ENCODE assay signal across 8 mouse cellular contexts in the genomic region with DNA sequence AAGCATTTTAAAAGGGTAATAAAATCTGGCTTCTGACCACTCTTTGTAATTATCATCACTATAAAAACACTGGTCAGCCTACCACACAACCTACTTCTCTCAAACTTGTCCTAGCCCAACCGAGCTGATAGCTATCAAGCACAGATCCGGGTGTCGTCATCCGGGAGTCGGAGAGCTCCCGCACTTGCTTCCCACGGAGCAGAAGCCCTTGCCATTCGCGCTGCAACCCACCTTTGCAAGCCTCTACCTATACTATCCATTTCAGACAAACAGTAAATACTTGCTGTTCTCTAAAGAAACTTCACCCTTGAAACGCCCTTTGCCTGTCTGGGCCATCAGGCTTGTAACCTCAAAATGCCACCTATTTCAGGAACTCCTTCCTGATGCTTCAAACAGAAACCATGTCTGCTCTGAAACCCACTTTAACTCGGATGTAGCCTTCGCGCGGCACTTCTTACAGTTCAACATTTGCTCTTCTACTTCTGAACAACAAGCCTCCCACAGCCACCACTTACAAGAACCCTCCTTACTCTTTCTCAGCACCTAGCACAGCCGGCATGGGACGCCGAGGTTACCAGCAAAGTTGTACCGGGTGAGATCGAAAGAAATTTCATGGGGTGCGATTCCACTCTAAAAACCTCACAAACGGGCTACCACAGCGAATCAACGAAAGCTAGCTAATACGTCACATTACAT. TPM values are rescaled to one million over a fixed set of nuclear protein-coding genes. Genes with fewer than 3 reads are reported as not detected.
DNase-seq lines count a peak whose midpoint lies in the region; ATAC-seq and TF ChIP-seq lines count a peak whose summit lies in the region.

No protein-coding gene starts in this region.

- TF ChIP-seq POLR2A in embryonic fibroblast, embryonic 13.5 days (IDR thresholded peaks at IDR 0.05; ENCODE audit: low read depth, low read length): no peak
- no peak for TF ChIP-seq POLR2A in liver, adult 2 months (IDR thresholded peaks at IDR 0.05; ENCODE audit: extremely low read depth, insufficient read depth, low read length)

- DNase-seq in gastrocnemius, adult 2 months: peak; percentile 25
- no peak for DNase-seq in gastrocnemius, postnatal 14 days
- DNase-seq in R1 (ENCODE audit: low read depth, low spot score): peak; percentile 20
- peak; percentile 29 for DNase-seq in liver, adult 2 months (ENCODE audit: extremely low read depth, low read depth, low spot score)
- peak; percentile 16 for DNase-seq in neural tube, embryonic 10.5 days (ENCODE audit: extremely low spot score, low spot score)
- peak; percentile 3 to 16 for DNase-seq in thymus, postnatal 36 days

- no peaks in the 10 kb centered on the region for H3K36me3 ChIP-seq in hindbrain, embryonic 15.5 days
- no peaks in the 10 kb centered on the region for H3K36me3 ChIP-seq in liver, adult 2 months (ENCODE audit: control insufficient read depth, insufficient read depth, low read length)

- H3K79me2 ChIP-seq in liver, adult 2 months (ENCODE audit: control insufficient read depth, insufficient read depth, low read length): peaks cover 12% of the 10 kb centered on the region; the same call in 1 of the 2 replicates

- no peak for TF ChIP-seq CTCF in gastrocnemius, adult 2 months (IDR thresholded peaks at IDR 0.05)
- TF ChIP-seq CTCF in embryonic fibroblast, embryonic 13.5 days (IDR thresholded peaks at IDR 0.05; ENCODE audit: borderline replicate concordance, insufficient read depth, low read length): no peak
- TF ChIP-seq CTCF in liver, adult 2 months (IDR thresholded peaks at IDR 0.05; ENCODE audit: low read depth, low read length): no peak

- peaks cover 29% of the 10 kb centered on the region; the same call in 1 of the 2 replicates for H3K27me3 ChIP-seq in hindbrain, embryonic 15.5 days
- H3K27me3 ChIP-seq in liver, adult 2 months (ENCODE audit: control insufficient read depth, insufficient read depth, low read length): no peaks in the 10 kb centered on the region

- no peak for ATAC-seq in hindbrain, embryonic 15.5 days (ENCODE audit: low FRiP score, low read depth)

- peak overlapping the region; percentile 63 for H3K4me2 ChIP-seq in hindbrain, embryonic 15.5 days

- H3K4me3 ChIP-seq in gastrocnemius, adult 2 months: peak overlapping the region; percentile 86
- peak overlapping the region; percentile 97 for H3K4me3 ChIP-seq in embryonic fibroblast, embryonic 13.5 days (ENCODE audit: insufficient read depth, low read length)
- H3K4me3 ChIP-seq in hindbrain, embryonic 15.5 days: peak overlapping the region; percentile 55
- peak overlapping the region; percentile 95 for H3K4me3 ChIP-seq in liver, adult 2 months (ENCODE audit: insufficient read depth, low read depth, low read length)

- no peaks in the 10 kb centered on the region for H3K9me3 ChIP-seq in hindbrain, embryonic 15.5 days

- intact Hi-C loops in gastrocnemius, adult 2 months (cut with DNase I): loop anchor here (5.0 kb wide), 1 partner anchor 74 kb away; no protein-coding TSS in a partner anchor
- intact Hi-C loops in gastrocnemius, postnatal 14 days (cut with DNase I; ENCODE audit: low total_unique reads): no loop called here

- no peaks in the 10 kb centered on the region for H3K4me1 ChIP-seq in embryonic fibroblast, embryonic 13.5 days (ENCODE audit: control insufficient read depth, insufficient read depth, low read length)
- H3K4me1 ChIP-seq in hindbrain, embryonic 15.5 days (replicated peaks): peaks cover 6% of the 10 kb centered on the region
- peaks cover 12% of the 10 kb centered on the region for H3K4me1 ChIP-seq in liver, adult 2 months (ENCODE audit: control insufficient read depth, insufficient read depth, low read length)

- peak overlapping the region; percentile 63 for H3K9ac ChIP-seq in hindbrain, embryonic 15.5 days
- peak overlapping the region; percentile 77 for H3K9ac ChIP-seq in liver, adult 2 months (ENCODE audit: low read depth, low read length)

- 27% methylated on average over 24 of the region's 24 CpGs for WGBS in hindbrain, embryonic 15.5 days
- WGBS in liver, adult 2 months: under 1% methylated on average over 24 of the region's 24 CpGs

- H3K27ac ChIP-seq in gastrocnemius, adult 2 months: peak overlapping the region; percentile 97
- peak overlapping the region; percentile 98 for H3K27ac ChIP-seq in embryonic fibroblast, embryonic 13.5 days (ENCODE audit: insufficient read depth, low read length)
- H3K27ac ChIP-seq in hindbrain, embryonic 15.5 days (replicated peaks): peak overlapping the region; percentile 96
- peak overlapping the region; percentile 74 for H3K27ac ChIP-seq in liver, adult 2 months (replicated peaks; ENCODE audit: insufficient read depth, low read depth, low read length)

RNA-seq across cellular contexts. Expression of gene Zfx, which starts 2.2 kb away (rescaled TPM):
- total RNA-seq in gastrocnemius, adult 2 months (2021): 10 to 100 TPM; 17.9 to 23.4 TPM
- total RNA-seq in gastrocnemius, postnatal 14 days (2021): 10 to 100 TPM; 19.6 to 21.0 TPM
- polyA plus RNA-seq in embryonic fibroblast, embryonic 13.5 days (2011; ENCODE audit: insufficient read length, low read depth, missing spikeins): 34.2 and 39.5 TPM in 2 replicates
- polyA plus RNA-seq in hindbrain, embryonic 15.5 days (2015; fragmentation: Nextera tagmentation; extraction: Ambion mirVana): 19.2 and 23.3 TPM in 2 replicates
- total RNA-seq in liver, adult 2 months (2014; rRNA removed): 13.8 and 14.4 TPM in 2 replicates
- 1.9 and 2.1 TPM in 2 replicates for polyA plus RNA-seq in liver, adult 2 months (2012; rRNA removed)
